Mouse (Mus musculus) telencephalon, adult 2 months (tissue): ENCODE data around the gene Pvr.

ENCODE experiments used
- DNase-seq: peaks from one replicate; pipeline ENCODE4 v3.0.0-alpha.2; 2011; ENCODE audit warnings: low read depth, low spot score

Gene Pvr

GRCm38 (mm10) chr7:19871943-19872601 is 48.9 kb downstream of the Pvr start:
- no peak for DNase-seq

- DNase-seq: no peak
Measured at GRCm38 (mm10) chr7:19871137-19871621, 49.8 kb downstream of the Pvr start.

GRCm38 (mm10) chr7:19867751-19868399 is 53.1 kb downstream of the Pvr start:
- no peak for DNase-seq

- no peak for DNase-seq
Measured at GRCm38 (mm10) chr7:19866490-19866889, 54.5 kb downstream of the Pvr start.

- no peak for DNase-seq
Measured at GRCm38 (mm10) chr7:19865246-19866036, 55.5 kb downstream of the Pvr start.

- no peak for DNase-seq
Measured at GRCm38 (mm10) chr7:19864241-19864640, 56.7 kb downstream of the Pvr start.

GRCm38 (mm10) chr7:19861199-19861598 is 59.8 kb downstream of the Pvr start, which contains the start of gene Ceacam16:
Gene Ceacam16, minus strand, starts transcription at chr7:19861299.
- DNase-seq: no peak

GRCm38 (mm10) chr7:19859740-19860139 is 61.2 kb downstream of the Pvr start:
- no peak for DNase-seq

- DNase-seq: no peak
Measured at GRCm38 (mm10) chr7:19856283-19856682, 64.7 kb downstream of the Pvr start.

GRCm38 (mm10) chr7:19855663-19856062 is 65.3 kb downstream of the Pvr start:
- DNase-seq: no peak
